Mouse (Mus musculus) c-Kit-positive CD71-positive TER-119-negative erythroid progenitor cells, embryonic 14.5 days (primary cell): ENCODE measurements around the gene Wdr25.
A peak's percentile ranks its signal among the peaks of the same experiment; 100 is the strongest.

Experiments used
- DNase-seq: peaks from one replicate; pipeline ENCODE4 v3.0.0-alpha.2; 2013; ENCODE audit warnings: low read depth

The Wdr25 gene

GRCm38 (mm10) chr12:108987448-108987847 is 94.0 kb downstream of the Wdr25 start:
- no peak for DNase-seq

GRCm38 (mm10) chr12:108990425-108990824 is 97.0 kb downstream of the Wdr25 start:
- no peak for DNase-seq

GRCm38 (mm10) chr12:108993046-108993445 is 99.6 kb downstream of the Wdr25 start:
- no peak for DNase-seq

- peak; percentile 44 for DNase-seq
Measured at GRCm38 (mm10) chr12:108994436-108995031, 101.1 kb downstream of the Wdr25 start.

GRCm38 (mm10) chr12:108995976-108996636 is 102.7 kb downstream of the Wdr25 start:
- DNase-seq, result no peak

- DNase-seq, result no peak
Measured at GRCm38 (mm10) chr12:108997249-108997648, 103.8 kb downstream of the Wdr25 start.

GRCm38 (mm10) chr12:109002978-109003377 is 109.5 kb downstream of the Wdr25 start:
- no peak for DNase-seq

GRCm38 (mm10) chr12:109010070-109010649 is 116.7 kb downstream of the Wdr25 start:
- DNase-seq, result no peak

- no peak for DNase-seq
Measured at GRCm38 (mm10) chr12:109022181-109022691, 128.8 kb downstream of the Wdr25 start.

- no peak for DNase-seq
Measured at GRCm38 (mm10) chr12:109022966-109023365, 129.5 kb downstream of the Wdr25 start.

- DNase-seq, result no peak
Measured at GRCm38 (mm10) chr12:109023780-109024179, 130.3 kb downstream of the Wdr25 start.

GRCm38 (mm10) chr12:109037026-109037425 is 143.6 kb downstream of the Wdr25 start:
- DNase-seq, result no peak

- no peak for DNase-seq
Measured at GRCm38 (mm10) chr12:109038179-109038819, 144.9 kb downstream of the Wdr25 start.

GRCm38 (mm10) chr12:109039311-109039710 is 145.9 kb downstream of the Wdr25 start:
- no peak for DNase-seq

GRCm38 (mm10) chr12:109044497-109044896 is 151.1 kb downstream of the Wdr25 start:
- DNase-seq, result no peak

GRCm38 (mm10) chr12:109045581-109045980 is 152.2 kb downstream of the Wdr25 start:
- no peak for DNase-seq

GRCm38 (mm10) chr12:109049949-109050348 is 156.5 kb downstream of the Wdr25 start:
- DNase-seq, result no peak

- no peak for DNase-seq
Measured at GRCm38 (mm10) chr12:109053020-109053806, 159.8 kb downstream of the Wdr25 start.

- no peak for DNase-seq
Measured at GRCm38 (mm10) chr12:109057736-109058135, 164.3 kb downstream of the Wdr25 start.

- DNase-seq, result no peak
Measured at GRCm38 (mm10) chr12:109058660-109059059, 165.2 kb downstream of the Wdr25 start.

- DNase-seq, result no peak
Measured at GRCm38 (mm10) chr12:109067561-109068135, 174.2 kb downstream of the Wdr25 start.
